8 mouse cellular contexts compared by ENCODE assay signal in genomic region chr17:81621188-81621644, GRCm38 (mm10).
A peak's percentile ranks its signal among the peaks of the same experiment; 100 is the strongest.
DNase-seq lines count a peak whose midpoint lies in the region; ATAC-seq and TF ChIP-seq lines count a peak whose summit lies in the region.
"Had no signal": no experiment of that assay in that cellular context is flagged by ENCODE, and none has a peak within 500 bp of the region (broad histone marks: within the 10 kb centered on the region; RNA-seq: fewer than 3 reads in every experiment).

No protein-coding gene starts in this region.

- H3K27ac ChIP-seq in lung, postnatal 0 days (ENCODE audit: low read length) = no peak overlapping the region
- H3K27ac ChIP-seq in midbrain, embryonic 14.5 days (replicated peaks; ENCODE audit: low read depth, low read length) = no peak overlapping the region
- H3K27ac ChIP-seq: embryonic facial prominence, embryonic 12.5 days had no signal

- H3K9me3 ChIP-seq in lung, postnatal 0 days (ENCODE audit: low read length) = no peaks in the 10 kb centered on the region
- no peaks in the 10 kb centered on the region for H3K9me3 ChIP-seq in midbrain, embryonic 14.5 days (ENCODE audit: control insufficient read depth, low read length)
- H3K9me3 ChIP-seq: embryonic facial prominence, embryonic 12.5 days had no signal

- H3K9ac ChIP-seq in lung, postnatal 0 days (replicated peaks; ENCODE audit: low read depth) = no peak overlapping the region
- H3K9ac ChIP-seq in midbrain, embryonic 14.5 days (replicated peaks; ENCODE audit: low read length) = no peak overlapping the region
- H3K9ac ChIP-seq: embryonic facial prominence, embryonic 12.5 days had no signal

- intact Hi-C loops in left cerebral cortex, postnatal 36 days (cut with DNase I) = no loop called here
- intact Hi-C loops in gastrocnemius, postnatal 14 days (cut with DNase I; ENCODE audit: low total_unique reads) = no loop called here

- TF ChIP-seq CTCF in lung, postnatal 0 days (IDR thresholded peaks at IDR 0.05) = peak; percentile 33; the same call in 1 of the 2 replicates

- TF ChIP-seq EP300 in lung, postnatal 0 days (IDR thresholded peaks at IDR 0.05) = no peak

- no peak overlapping the region for H3K4me3 ChIP-seq in lung, postnatal 0 days (ENCODE audit: low read depth, low read length)
- H3K4me3 ChIP-seq in midbrain, embryonic 14.5 days (replicated peaks; ENCODE audit: low read depth, low read length) = no peak overlapping the region
- H3K4me3 ChIP-seq: embryonic facial prominence, embryonic 12.5 days had no signal

- no peaks in the 10 kb centered on the region for H3K36me3 ChIP-seq in lung, postnatal 0 days (ENCODE audit: insufficient read depth, low read length)
- no peaks in the 10 kb centered on the region for H3K36me3 ChIP-seq in midbrain, embryonic 14.5 days (ENCODE audit: control insufficient read depth, insufficient read depth, low read length)
- H3K36me3 ChIP-seq: embryonic facial prominence, embryonic 12.5 days had no signal

- no peaks in the 10 kb centered on the region for H3K27me3 ChIP-seq in lung, postnatal 0 days (replicated peaks; ENCODE audit: insufficient read depth, low read length)
- no peaks in the 10 kb centered on the region for H3K27me3 ChIP-seq in midbrain, embryonic 14.5 days (ENCODE audit: control insufficient read depth, insufficient read depth, low read length)
- H3K27me3 ChIP-seq: embryonic facial prominence, embryonic 12.5 days had no signal

- peak; percentile 31 for DNase-seq in left cerebral cortex, adult 11 months (ENCODE audit: low spot score)
- DNase-seq in left cerebral cortex, postnatal 36 days (ENCODE audit: low spot score in 2 of 2) = no peak
- DNase-seq in cerebellum, adult 8-10 months = peak; percentile 81
- DNase-seq in gastrocnemius, postnatal 14 days = peak; percentile 34
- DNase-seq in lung, postnatal 0 days (ENCODE audit: low spot score) = peak; percentile 56
- DNase-seq in midbrain, embryonic 14.5 days = no peak
- no peak for DNase-seq in ovary, postnatal 10 days (ENCODE audit: low spot score)

- no peak overlapping the region for H3K4me2 ChIP-seq in lung, postnatal 0 days (replicated peaks; ENCODE audit: low read depth, low read length)
- H3K4me2 ChIP-seq in midbrain, embryonic 14.5 days (ENCODE audit: low read length) = no peak overlapping the region
- H3K4me2 ChIP-seq: embryonic facial prominence, embryonic 12.5 days had no signal

- 0 out of 2 replicates have a peak, but pooled peaks cover 7% of the 10 kb centered on the region for H3K4me1 ChIP-seq in lung, postnatal 0 days (ENCODE audit: insufficient read depth, low read depth, low read length)
- H3K4me1 ChIP-seq in midbrain, embryonic 14.5 days (ENCODE audit: control insufficient read depth, insufficient read depth, low read length) = no peaks in the 10 kb centered on the region
- H3K4me1 ChIP-seq: embryonic facial prominence, embryonic 12.5 days had no signal

- ATAC-seq in lung, postnatal 0 days = peak; percentile 67
- ATAC-seq in midbrain, embryonic 14.5 days (ENCODE audit: low FRiP score, low TSS enrichment) = no peak

- 54% methylated on average over 2 of the region's 2 CpGs for WGBS in lung, postnatal 0 days
- 64% methylated on average over 2 of the region's 2 CpGs for WGBS in midbrain, embryonic 14.5 days

Comparison
In these comparisons a context has a peak if more than half of its experiments do, and no peak if none do; other contexts are left out.
1. DNase-seq: peak in left cerebral cortex, adult 11 months (single experiment), cerebellum, adult 8-10 months (single experiment), gastrocnemius, postnatal 14 days (single experiment) and lung, postnatal 0 days (single experiment); none in left cerebral cortex, postnatal 36 days (0 of 2), midbrain, embryonic 14.5 days (single experiment) and ovary, postnatal 10 days (single experiment).